Mouse (Mus musculus): ENCODE results near the gene Sh3glb2. TPM values are rescaled to one million over a fixed set of nuclear protein-coding genes. Genes with fewer than 3 reads are reported as not detected.
A peak's percentile ranks its signal among the peaks of the same experiment; 100 is the strongest.

The Sh3glb2 gene
- polyA plus RNA-seq, 1 experiment from 2014 or later = 59.9 TPM

DNA sequence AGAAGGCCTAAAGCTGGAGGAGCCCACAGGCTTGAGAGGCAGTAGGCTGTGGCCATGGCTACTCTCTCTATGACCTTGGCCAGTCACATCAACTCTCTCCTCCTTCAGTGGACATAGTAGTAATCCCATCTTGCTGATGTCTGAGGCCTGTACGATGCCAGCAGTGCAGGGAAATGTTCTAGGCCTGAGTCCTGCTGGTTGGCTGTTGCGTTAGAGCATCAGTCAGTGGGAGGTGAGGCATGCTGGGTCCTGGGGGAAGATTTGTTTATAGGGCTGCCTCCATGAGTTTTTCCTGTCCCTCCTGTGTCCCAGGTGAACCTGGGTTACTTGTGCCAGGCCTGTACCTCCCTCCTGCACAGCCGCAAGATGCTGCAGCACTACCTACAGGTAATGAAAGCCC, 17.1 kb downstream of the Sh3glb2 start:
- no peak for TF ChIP-seq CTCF (IDR thresholded peaks at IDR 0.05; ENCODE audit: low read depth)
- H3K4me1 ChIP-seq (ENCODE audit: insufficient read depth) = no peaks in the 10 kb centered on the region
- H3K9me3 ChIP-seq (ENCODE audit: low read depth, low read length) = no peaks in the 10 kb centered on the region
- no peaks in the 10 kb centered on the region for H3K27me3 ChIP-seq (ENCODE audit: insufficient read depth, low read length)
- H3K4me2 ChIP-seq = no peak overlapping the region
- 96% methylated on average over 3 of the region's 3 CpGs for WGBS
- H3K36me3 ChIP-seq (ENCODE audit: insufficient read depth) = peaks cover 98% of the 10 kb centered on the region
- no peak overlapping the region for H3K27ac ChIP-seq (ENCODE audit: low read depth)
- H3K4me3 ChIP-seq (ENCODE audit: low read depth, low read length) = no peak overlapping the region
- ATAC-seq (ENCODE audit: insufficient read depth) = no peak
- no peak overlapping the region for H3K9ac ChIP-seq
- no peak for DNase-seq

DNA sequence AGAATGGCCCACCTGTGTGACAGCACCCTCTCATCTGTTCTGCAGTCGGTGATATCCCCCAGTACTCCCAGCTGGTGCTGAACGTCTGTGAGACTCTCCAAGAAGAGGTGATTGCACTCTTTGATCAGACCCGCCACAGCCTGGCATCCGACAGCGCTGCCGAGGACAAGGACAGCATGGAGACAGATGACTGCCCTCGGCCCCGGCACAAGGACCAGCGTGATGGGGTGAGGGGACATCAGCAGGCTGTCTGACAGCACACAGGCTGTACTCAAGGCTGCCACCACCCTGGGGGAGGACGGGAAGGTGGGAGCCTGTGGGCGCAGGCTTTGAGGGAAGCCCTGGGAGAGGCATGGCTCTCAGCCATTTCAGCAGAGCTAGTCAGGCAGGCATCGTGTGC, 22.0 kb downstream of the Sh3glb2 start:
- no peak overlapping the region for H3K27ac ChIP-seq (ENCODE audit: low read depth)
- no peak overlapping the region for H3K4me3 ChIP-seq (ENCODE audit: low read depth, low read length)
- H3K9ac ChIP-seq = no peak overlapping the region
- TF ChIP-seq CTCF (IDR thresholded peaks at IDR 0.05; ENCODE audit: low read depth) = no peak
- DNase-seq = no peak
- H3K4me1 ChIP-seq (ENCODE audit: insufficient read depth) = no peaks in the 10 kb centered on the region
- H3K9me3 ChIP-seq (ENCODE audit: low read depth, low read length) = no peaks in the 10 kb centered on the region
- H3K4me2 ChIP-seq = no peak overlapping the region
- ATAC-seq (ENCODE audit: insufficient read depth) = peak; percentile 31; the same call in 1 of the 2 replicates
- H3K27me3 ChIP-seq (ENCODE audit: insufficient read depth, low read length) = no peaks in the 10 kb centered on the region
- peaks cover 98% of the 10 kb centered on the region for H3K36me3 ChIP-seq (ENCODE audit: insufficient read depth)
- 63% methylated on average over 12 of the region's 12 CpGs for WGBS

DNA sequence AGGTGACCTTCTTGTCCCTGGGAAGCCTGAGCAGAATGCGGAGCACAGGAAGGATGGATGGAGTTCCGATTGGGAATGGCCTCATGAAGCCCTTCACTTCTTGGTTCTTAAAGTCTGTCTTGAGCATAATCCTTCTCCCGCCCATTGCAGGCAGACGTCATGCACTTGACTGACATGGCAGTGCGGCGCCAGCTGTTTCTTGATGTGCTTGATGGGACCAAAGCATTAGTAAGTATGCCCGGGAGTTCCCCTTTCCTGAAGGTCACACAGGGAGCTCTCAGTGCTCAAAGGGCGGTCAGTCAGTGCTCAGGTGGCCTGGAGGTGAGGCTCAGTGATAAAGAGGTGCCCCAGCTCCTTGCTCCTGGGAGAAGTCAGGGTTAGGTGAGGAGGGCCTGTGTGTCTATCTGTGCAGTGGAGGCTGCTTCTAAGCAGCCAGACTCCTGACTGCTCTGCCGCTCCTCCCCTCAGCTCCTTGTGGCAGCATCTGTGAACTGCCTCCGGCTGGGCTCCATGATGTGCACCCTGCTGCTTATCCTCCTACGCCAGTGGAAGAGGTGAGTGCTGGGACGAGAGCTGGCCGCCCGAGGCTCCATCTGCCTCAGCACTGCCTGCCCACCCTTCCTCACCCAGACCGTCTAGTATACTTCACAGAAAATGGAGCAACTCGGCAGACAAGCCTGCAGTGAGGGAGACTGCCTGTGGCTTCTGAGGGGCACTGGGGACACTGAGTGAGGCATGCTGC, 22.8 kb downstream of the Sh3glb2 start:
- 76% methylated on average over 16 of the region's 16 CpGs for WGBS
- H3K4me3 ChIP-seq (ENCODE audit: low read depth, low read length) = no peak overlapping the region
- no peak for ATAC-seq (ENCODE audit: insufficient read depth)
- no peaks in the 10 kb centered on the region for H3K9me3 ChIP-seq (ENCODE audit: low read depth, low read length)
- H3K27me3 ChIP-seq (ENCODE audit: insufficient read depth, low read length) = no peaks in the 10 kb centered on the region
- H3K36me3 ChIP-seq (ENCODE audit: insufficient read depth) = peaks cover 97% of the 10 kb centered on the region
- H3K4me2 ChIP-seq = no peak overlapping the region
- no peak overlapping the region for H3K9ac ChIP-seq
- H3K4me1 ChIP-seq (ENCODE audit: insufficient read depth) = no peaks in the 10 kb centered on the region
- DNase-seq = no peak
- no peak for TF ChIP-seq CTCF (IDR thresholded peaks at IDR 0.05; ENCODE audit: low read depth)
- no peak overlapping the region for H3K27ac ChIP-seq (ENCODE audit: low read depth)

DNA sequence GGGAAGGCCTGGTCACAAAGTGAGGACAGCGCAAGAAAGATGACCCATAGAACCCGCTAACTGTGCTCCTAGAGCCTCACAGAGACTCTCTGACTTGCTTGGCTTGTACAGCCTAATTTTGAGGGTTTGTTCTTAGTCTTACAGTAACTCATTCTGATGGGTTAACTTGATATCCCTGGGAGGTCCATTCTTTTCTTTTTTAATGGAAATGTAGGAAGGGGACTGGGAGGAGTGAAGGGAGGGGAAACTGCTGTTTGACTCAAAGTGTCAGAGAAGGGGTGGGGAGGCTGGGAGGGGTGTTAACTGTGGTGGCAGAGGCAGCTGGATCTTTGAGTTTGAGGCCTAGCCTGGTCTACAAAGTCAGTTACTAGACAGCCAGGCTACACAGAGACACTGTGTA, 23.8 kb downstream of the Sh3glb2 start:
- WGBS = 94% methylated on average over 2 of the region's 2 CpGs
- Histone ChIP-seq H3K9me3 (ENCODE audit: low read depth, low read length) (no peaks in the 10 kb centered on the region), H3K4me1 (ENCODE audit: insufficient read depth) (no peaks in the 10 kb centered on the region), H3K27ac (ENCODE audit: low read depth) (no peak overlapping the region), H3K4me2 (no peak overlapping the region), H3K9ac (no peak overlapping the region), H3K4me3 (ENCODE audit: low read depth, low read length) (no peak overlapping the region), H3K36me3 (ENCODE audit: insufficient read depth) (peaks cover 97% of the 10 kb centered on the region), H3K27me3 (ENCODE audit: insufficient read depth, low read length) (no peaks in the 10 kb centered on the region)
- ATAC-seq (ENCODE audit: insufficient read depth) (no peak), DNase-seq (no peak)
- TF ChIP-seq CTCF (IDR thresholded peaks at IDR 0.05; ENCODE audit: low read depth) = no peak

DNA sequence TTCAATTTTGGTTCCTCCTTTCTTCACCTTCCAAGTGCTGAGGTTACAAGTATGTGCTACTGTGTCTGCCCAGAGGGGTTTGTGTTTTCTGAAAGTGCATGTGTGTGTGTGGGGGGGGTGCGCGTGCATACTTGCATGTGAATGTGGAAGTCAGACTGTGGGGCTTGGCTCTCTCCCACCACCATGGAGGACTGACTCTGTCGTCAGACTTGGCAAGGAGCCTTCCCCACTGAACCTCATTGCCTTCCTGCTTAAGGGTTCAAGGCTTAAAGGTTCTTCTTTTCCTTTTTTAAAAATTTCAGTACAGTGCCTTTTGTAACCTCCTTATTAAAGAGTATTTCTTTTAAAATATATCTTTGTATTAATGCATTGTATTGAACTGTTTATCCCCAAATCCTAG, 30.3 kb downstream of the Sh3glb2 start:
- H3K27ac ChIP-seq (ENCODE audit: low read depth) = no peak overlapping the region
- ATAC-seq (ENCODE audit: insufficient read depth) = no peak
- no peak for DNase-seq
- H3K4me1 ChIP-seq (ENCODE audit: insufficient read depth) = no peaks in the 10 kb centered on the region
- H3K4me3 ChIP-seq (ENCODE audit: low read depth, low read length) = no peak overlapping the region
- H3K9ac ChIP-seq = no peak overlapping the region
- TF ChIP-seq CTCF (IDR thresholded peaks at IDR 0.05; ENCODE audit: low read depth) = no peak
- H3K9me3 ChIP-seq (ENCODE audit: low read depth, low read length) = no peaks in the 10 kb centered on the region
- H3K27me3 ChIP-seq (ENCODE audit: insufficient read depth, low read length) = no peaks in the 10 kb centered on the region
- 88% methylated on average over 3 of the region's 3 CpGs for WGBS
- no peak overlapping the region for H3K4me2 ChIP-seq
- peaks cover 91% of the 10 kb centered on the region for H3K36me3 ChIP-seq (ENCODE audit: insufficient read depth)

DNA sequence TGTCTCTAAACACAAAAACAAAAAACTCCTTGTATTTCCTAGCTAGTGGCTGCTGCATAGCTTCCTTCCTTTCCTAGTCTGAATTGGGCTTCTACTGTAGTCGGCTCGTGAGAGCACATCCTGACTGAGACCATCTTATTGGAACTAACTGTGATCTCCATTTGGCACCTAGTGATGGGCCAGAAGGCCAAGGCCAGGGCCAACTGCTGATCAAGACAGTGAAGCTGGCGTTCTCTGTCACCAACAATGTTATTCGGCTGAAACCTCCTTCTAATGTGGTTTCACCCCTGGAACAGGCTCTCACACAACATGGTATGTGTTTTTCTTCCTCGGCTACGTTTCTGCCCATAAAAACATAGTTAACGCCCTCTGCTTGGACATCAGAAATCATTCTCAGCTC, 31.9 kb downstream of the Sh3glb2 start:
- H3K9ac ChIP-seq = no peak overlapping the region
- WGBS = 84% methylated on average over 7 of the region's 7 CpGs

DNA sequence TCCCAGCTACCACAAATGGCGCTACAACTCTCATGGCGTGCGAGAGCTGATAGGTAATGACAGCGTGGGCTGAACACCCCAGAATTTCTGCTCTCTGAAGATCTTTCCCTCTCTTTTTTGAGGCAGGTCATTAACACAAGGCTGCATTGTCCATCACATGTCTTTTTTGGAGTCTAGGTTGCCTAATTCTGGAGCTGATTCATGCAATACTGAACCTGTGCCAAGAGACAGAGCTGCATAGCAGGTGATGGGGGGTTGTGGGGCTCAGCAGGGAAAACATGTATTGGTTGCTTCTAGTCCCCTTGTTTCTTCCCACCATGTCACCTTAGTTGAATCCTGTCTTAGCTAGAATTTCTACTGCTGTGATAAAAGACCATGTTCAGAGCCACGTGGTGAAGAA, 33.8 kb downstream of the Sh3glb2 start:
- Histone ChIP-seq H3K4me1 (ENCODE audit: insufficient read depth) (no peaks in the 10 kb centered on the region), H3K9ac (no peak overlapping the region), H3K27me3 (ENCODE audit: insufficient read depth, low read length) (no peaks in the 10 kb centered on the region), H3K36me3 (ENCODE audit: insufficient read depth) (peaks cover 92% of the 10 kb centered on the region), H3K9me3 (ENCODE audit: low read depth, low read length) (no peaks in the 10 kb centered on the region), H3K27ac (ENCODE audit: low read depth) (no peak overlapping the region), H3K4me3 (ENCODE audit: low read depth, low read length) (no peak overlapping the region), H3K4me2 (no peak overlapping the region)
- no peak for DNase-seq
- no peak for ATAC-seq (ENCODE audit: insufficient read depth)
- TF ChIP-seq CTCF (IDR thresholded peaks at IDR 0.05; ENCODE audit: low read depth) = no peak
- WGBS = 93% methylated on average over 5 of the region's 5 CpGs

More for the DNA sequence above, 31.9 kb downstream of the Sh3glb2 start:
- Histone ChIP-seq H3K4me2 (no peak overlapping the region), H3K27me3 (ENCODE audit: insufficient read depth, low read length) (no peaks in the 10 kb centered on the region), H3K9me3 (ENCODE audit: low read depth, low read length) (no peaks in the 10 kb centered on the region), H3K4me1 (ENCODE audit: insufficient read depth) (no peaks in the 10 kb centered on the region), H3K4me3 (ENCODE audit: low read depth, low read length) (no peak overlapping the region), H3K36me3 (ENCODE audit: insufficient read depth) (peaks cover 91% of the 10 kb centered on the region), H3K27ac (ENCODE audit: low read depth) (no peak overlapping the region)
- DNase-seq = no peak
- no peak for ATAC-seq (ENCODE audit: insufficient read depth)
- no peak for TF ChIP-seq CTCF (IDR thresholded peaks at IDR 0.05; ENCODE audit: low read depth)
